Mouse (Mus musculus): ENCODE data around the gene Hephl1.
A peak's percentile ranks its signal among the peaks of the same experiment; 100 is the strongest.

The Hephl1 gene

DNA sequence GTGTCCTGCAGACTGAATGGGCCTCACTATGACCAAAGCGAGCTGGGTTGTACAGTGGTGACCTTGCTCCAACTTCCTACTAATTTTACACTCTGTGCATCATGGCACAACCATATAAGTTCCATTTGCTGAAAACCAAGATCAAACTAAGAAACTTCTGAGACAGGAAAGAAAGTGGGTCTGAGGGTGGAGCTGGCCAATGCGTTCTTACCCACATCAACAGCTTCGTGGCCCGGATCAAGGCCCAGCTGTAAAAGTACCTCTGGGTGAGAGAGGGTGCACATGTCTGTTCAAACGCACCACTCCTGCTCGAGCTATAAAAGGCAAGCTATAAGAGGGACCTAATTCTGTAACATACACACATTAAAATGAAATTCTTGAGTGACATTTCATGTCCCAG is 51.9 kb downstream of the Hephl1 start:
- no peak for DNase-seq (ENCODE audit: low spot score)

DNA sequence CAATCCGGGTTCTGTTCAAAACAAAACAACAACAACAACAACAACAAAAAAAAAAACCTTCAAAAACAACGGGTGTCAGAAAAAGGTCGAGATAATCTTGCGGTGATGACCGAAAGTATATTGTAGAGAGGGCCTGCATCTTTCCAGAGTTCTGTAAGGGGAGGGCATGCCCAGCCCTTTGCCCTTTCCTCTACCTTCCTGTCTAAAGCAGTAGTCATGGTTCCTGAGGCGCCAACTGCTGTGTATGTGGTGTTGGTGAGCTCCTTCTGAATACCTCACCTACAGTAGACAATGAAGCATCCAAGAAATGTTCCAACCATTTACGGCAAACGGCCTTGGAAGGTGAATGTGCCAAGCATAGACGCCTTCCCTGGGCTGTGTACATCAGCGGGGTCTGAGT is 66.2 kb downstream of the Hephl1 start:
- DNase-seq (ENCODE audit: low spot score) = no peak

DNA sequence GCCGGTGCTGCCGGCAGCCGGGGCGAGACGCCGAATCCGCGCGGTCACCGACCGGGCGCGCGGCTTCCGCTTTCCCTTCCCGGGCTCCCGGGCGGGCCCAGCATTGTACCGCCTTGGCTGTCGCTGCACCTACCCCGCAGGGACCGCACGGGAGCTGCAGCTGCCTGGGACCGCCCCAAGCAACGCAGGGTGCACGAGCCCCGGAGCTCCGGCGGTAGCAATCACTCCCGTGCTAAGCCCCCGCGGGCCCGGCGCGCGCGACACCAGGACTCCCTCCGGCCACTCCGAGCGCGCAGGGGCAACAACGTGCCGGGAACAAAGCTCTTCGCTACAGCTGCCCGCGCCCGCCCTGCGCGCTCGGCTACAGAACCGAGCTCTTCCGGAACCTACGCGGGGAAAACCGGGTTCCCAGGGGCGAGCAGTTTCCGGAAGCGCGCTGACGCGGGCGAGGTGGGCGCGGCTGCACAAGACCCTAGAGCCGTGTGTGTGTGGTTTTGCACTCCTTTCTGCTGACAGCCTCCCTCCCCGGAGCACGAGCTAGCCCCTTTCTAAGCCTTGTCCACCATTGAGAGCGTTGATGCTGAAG is 66.7 kb downstream of the Hephl1 start, which contains the start of gene Panx1:
TSS of gene Panx1 (minus strand) at position 395 of the 586 bp plus-strand sequence.
- DNase-seq (ENCODE audit: low spot score) = peak; percentile 49

DNA sequence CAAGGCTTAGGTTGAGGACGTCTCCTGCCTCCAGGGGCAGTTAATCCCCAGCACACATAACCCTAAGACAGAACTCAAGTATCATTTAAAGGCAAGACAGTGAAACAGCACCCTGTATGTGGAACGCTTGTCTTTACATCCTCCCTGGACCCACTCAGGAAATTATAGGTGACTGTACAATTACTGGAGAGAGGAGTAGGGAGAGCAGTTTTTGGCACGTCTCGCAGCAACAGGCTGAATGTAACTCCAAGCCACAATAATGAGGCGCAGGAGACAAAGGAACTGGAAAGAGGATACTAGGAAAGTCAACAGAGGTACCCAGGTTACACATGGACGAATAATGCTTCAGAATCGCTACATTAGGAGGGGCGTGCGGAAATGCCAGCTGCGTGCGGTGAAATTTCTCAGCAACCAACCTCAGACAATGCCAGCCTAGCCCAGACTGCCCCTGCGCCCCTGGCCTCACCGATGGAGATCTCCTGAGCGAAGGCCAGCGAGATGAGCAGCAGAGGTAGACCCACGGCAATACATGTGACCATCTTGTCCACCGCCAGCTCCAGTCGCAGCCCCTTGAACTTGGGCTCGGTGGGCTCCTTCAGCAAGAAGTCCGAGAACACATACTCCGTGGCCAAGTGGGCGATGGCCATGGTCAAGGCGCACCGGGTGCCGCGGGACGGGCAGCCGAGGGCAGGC is 67.4 kb downstream of the Hephl1 start:
- DNase-seq (ENCODE audit: low spot score) = no peak

DNA sequence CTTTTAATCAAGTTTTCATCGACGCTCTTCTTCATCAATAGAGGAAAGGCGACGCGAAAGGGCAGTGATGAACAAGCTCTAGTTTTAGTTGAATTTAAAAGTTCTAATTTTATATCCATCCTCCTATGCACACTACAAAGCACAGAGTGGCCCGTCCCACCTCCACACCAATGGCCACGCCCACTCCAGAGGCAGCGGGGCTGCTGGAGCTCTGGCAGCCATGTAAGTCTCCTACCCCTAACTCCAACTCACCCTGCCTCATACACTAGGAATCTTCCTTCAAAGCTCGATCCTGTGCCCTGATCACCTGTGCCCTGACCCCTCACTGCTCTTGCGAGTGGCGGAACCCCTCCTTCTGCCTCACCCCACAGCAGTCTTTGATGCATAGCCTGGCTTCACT is 70.4 kb downstream of the Hephl1 start:
- DNase-seq (ENCODE audit: low spot score) = no peak

DNA sequence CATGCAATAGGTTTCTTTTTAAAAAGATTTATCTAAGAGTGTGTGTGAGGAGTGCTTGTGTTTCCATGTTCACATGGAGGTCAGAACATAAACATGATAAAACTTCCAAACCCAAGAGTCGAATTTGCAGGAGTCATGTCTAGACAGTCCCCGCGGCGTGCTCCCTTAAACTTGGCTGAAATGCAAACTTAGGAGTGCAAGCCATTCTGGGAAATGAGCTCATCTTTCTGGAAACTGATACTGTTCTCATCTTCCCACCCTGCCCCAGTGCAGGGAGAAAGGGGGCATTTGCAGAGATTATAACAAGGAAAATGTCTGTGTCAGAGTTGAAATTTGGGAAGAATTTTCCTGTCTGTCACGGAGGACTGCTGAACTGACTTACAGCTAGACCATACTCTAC is 72.1 kb downstream of the Hephl1 start:
- DNase-seq (ENCODE audit: low spot score) = no peak

DNA sequence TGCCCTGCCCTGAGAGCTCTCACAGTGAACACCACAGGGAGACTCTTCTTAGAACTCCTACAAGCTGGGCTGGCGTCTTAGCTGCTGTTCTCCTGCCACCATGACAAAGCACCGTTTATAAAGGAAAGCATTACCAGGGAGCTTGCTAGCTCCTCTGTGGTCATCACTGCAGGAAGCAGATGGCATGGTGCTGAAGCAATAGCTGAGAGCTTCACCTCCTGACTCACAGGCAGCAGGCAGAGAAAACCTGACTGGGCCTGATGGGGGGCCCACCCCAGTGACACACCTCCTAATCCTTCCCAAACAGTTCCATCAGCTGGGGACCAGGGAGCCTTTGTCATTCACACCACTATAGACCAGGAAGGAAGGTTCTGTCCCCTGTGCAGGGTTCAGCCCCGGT is 74.2 kb downstream of the Hephl1 start:
- no peak for DNase-seq (ENCODE audit: low spot score)

DNA sequence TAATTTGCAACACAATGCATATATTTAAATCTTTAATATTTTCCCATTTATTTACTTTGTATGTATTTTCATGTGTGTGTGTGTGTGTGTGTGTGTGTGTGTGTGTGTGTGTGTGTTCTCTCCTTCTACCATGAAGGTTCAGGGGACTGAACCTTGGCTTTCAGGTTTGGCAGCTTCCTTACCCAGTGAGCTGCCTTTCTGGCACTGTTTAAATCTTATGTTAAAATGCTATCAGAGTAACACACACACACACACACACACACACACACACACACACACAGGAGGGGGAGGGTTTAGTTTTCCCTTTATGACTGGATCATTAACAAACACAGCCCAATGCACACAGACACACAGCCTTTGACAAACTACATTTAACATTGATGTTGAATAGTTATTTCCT is 74.7 kb downstream of the Hephl1 start:
- DNase-seq (ENCODE audit: low spot score) = no peak

DNA sequence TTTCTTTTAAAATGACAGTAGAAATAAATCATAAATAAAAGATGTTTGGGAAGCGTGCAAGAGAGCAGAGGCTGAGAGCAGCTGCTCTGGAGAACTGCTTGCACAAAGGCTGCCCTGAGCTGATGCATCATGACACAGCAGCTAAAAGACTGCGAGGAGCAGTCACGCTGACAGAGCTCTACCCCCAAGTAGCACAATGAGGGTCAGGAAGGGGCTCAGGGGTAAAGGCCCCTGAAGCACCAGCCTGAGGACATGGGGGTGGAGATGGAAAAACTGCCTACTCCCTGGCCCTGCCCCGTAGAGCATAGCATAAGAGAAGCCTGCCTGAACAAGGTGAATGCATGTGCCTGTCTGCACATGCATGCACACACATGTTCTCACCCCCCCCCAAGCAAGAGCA is 75.1 kb downstream of the Hephl1 start:
- no peak for DNase-seq (ENCODE audit: low spot score)

DNA sequence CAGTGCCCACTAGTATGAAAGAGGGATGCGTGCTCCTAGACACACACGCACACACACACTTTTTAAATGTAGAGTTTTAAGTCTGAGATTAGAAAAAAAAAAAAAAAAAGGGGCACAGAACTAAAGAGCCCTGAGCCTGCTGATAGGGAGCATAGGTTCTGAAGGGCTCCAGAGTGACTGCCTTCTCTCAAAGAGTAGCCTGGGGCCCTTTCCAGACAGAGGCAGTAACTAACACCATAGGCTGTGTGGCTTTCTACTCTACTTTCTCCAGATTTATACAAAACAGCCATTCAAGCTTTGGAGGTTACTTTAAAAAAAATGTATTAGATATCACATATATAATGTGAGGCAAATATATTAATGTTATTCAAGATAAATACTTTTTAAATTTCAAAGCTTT is 75.5 kb downstream of the Hephl1 start:
- DNase-seq (ENCODE audit: low spot score) = no peak

DNA sequence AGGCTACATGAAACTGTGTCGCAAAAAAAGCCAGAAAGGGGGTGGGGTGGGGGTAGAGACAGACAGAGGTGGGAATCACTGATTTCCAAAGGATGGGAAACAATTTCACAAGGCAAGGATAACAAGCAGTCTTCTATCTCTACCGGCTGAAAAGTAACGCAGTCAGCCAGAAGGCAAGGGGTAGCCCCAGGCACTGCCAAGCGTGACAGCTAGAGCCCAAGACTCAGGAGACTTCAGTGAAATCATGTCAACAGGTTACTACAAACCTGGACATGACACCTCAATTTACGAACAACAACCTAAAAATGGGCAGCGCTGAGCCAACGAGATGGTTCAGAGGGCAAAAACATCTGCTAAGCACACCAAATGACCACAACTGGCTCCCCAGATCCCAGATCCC is 75.9 kb downstream of the Hephl1 start:
- DNase-seq (ENCODE audit: low spot score) = no peak

DNA sequence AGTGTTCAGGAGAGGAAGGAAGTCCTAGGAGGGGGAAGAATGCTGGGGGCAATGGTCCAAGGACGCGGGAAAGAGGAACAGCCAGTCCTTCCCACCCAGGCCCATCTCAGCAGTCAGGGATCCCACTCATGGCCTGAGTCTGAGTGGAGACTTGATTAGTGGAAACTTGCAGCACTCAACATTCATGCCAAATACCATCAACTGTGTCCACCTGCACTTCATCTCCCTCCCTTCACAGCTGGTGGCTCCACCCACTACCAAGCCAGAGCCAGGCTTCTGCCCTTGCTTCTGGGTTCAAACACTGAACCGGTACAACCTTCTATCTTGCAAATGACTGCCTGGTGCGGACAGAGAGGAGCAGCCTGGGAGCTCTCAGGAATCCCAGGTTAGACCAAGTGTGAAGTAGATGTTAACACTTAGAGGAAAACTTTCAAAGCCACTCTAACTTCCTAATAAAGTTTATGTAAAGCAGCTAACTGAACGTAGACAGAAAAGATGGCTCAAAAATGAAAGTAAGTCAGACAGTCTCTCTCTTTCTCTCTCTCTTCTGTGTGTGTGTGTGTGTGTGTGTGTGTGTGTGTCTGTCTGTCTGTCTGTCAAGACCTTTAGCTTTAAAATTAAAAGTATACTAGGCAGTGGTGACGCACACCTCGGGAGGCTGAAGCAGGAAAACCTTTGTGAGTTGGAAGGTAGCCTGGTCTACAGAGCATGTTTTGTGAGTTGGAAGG is 77.2 kb downstream of the Hephl1 start:
- DNase-seq (ENCODE audit: low spot score) = no peak

DNA sequence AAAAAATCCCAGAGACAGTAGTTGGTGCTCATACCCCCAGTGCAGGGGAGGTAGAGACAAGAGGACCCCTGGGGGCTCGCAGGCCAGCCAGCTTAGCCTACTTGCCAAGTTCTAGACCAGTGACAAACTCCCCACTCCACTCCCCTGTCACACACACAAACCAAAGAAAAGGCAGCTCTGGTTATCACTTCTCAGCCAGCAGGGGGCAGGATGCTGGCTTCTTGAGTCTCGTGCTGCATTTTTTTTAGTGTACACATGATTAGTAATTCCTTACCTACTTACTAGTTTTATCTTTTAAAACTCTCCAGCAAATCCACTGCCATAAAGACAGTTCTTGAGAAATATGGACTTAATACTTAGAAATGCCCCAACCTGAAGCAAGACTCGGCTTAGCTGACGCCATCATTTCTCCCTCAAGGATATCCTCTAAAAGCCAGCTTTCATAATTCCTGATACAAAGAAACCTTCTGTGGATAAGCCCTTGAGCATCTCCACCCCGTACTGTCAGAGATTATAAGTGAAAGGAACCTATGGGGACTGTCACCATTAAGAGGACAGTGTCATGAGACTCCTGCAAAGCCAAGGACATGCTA is 78.2 kb downstream of the Hephl1 start:
- no peak for DNase-seq (ENCODE audit: low spot score)

DNA sequence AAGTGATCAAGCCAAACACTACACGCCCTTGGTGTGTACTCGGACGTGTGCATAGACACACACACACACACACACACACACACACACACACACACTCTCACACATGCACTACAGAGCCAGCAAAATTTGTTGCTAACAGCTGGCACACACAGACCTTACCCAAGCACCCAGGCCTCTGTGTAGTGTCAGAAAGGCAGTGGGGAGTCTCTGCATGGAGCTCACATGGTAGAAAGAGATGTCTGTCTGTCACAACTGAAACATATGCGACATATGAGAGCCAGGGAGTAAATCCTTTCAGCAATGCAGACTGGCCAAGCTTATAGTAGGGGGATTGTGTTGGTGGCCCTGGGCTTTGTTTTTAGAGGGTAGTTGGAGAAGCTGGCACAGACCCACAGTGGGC is 79.1 kb downstream of the Hephl1 start:
- DNase-seq (ENCODE audit: low spot score) = no peak

DNA sequence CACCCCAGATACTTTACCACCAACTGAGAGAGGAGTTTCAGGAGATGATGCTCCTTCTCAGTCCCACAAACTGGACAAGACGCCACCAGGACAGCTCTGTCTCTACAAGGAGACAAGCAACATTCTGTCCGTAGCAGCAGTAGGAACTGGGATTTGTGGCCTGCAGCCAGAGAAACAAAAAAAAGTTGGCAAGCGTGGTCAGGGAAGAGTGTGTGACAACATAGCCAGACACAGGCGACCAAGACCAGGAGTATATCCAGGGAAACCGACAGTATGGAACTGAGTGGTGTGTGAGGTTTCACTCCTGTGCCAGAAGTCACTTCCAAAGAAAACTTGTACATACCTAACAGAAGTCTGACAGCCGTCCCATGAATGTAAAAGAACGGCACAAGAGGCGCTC is 81.1 kb downstream of the Hephl1 start:
- peak; percentile 36 for DNase-seq (ENCODE audit: low spot score)

DNA sequence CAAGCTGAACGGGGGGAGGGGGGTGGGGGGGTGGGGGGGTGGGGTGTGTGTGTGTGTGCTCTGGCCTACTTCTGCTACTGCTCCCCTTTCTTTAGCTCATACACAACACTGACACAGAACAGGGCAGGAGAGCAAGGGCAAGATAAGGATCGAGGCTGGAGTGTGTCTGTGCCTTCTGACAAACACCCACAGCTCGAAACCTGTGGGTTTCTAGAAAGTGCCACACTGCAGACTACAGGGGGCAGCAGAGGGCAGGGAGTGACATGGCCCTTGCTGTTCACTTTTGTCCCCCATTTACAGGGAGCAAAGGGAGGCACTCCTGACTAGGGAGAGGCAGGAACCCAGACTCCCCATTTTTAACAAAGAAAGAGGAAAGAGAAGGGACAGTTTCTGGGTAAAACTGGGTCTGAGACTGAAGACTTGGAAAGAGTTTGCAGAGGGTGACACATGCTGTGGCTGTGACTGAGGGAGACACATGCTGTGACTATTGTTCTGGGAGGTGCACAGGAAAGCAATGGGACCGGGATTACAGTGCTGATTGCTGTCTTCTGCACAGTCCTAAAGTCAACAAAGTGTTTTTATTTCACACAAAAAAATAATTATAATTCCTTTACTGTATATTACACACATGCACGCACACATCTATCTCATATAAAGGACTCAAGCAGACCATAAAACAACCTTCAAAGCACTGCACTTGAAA is 82.7 kb downstream of the Hephl1 start:
- DNase-seq (ENCODE audit: low spot score) = peak; percentile 40

DNA sequence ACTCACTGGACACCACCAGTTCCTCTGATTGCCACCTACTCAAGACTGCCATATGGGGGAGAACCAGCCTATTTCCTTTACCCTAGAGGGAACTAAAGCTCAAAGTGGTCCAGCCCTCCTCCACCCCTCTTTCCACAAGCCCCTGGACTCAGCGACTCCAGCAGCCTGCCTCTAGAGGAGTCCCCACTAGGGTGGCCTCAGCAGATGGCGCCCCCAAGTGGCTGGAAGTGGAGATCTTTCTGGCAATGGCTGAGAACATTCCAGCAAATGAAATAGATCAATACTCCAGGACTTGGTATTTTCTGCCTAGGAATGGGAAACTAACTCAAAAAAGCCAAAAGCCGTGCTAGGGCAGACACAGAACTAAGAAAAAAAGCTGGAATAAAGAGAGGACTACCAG is 84.2 kb downstream of the Hephl1 start:
- DNase-seq (ENCODE audit: low spot score) = no peak

DNA sequence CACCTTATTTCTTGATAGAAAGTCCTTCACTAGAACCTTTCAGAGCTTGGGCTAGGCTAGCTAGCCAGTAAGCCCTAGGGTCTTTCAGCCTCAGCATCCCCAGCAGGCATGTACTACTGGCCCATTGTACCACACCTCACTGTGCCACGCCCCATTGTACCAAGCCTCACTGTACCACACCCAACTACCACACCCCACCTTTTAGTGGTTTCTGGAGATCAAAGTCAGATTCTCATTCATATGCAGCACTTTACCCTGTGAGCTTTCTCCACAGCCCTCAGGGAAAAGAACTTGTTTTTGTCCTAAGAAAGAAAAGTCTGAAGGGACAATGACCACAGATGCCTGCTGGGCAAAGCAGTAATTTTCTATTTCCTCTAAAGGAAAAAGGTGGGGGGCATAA is 88.9 kb downstream of the Hephl1 start:
- DNase-seq (ENCODE audit: low spot score) = no peak

DNA sequence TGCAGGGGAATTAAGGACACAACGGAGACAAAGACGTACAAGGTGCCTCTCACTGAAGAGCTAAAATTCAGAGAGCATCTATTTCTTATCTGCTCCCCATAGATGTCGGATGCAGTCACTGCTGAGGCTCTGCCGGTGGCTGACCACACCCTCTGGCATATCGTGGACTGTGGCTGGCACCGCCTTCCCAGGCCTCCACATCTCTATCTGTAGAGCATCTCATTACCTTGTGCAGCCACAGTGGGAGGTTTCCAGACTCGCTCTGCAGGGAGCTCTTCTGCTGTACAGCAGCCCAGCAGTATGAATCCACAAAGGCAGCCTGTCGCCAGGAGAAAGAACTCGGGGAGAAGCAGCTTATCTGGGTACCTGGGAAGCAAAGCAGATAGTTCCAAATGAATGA is 90.8 kb downstream of the Hephl1 start:
- DNase-seq (ENCODE audit: low spot score) = no peak

DNA sequence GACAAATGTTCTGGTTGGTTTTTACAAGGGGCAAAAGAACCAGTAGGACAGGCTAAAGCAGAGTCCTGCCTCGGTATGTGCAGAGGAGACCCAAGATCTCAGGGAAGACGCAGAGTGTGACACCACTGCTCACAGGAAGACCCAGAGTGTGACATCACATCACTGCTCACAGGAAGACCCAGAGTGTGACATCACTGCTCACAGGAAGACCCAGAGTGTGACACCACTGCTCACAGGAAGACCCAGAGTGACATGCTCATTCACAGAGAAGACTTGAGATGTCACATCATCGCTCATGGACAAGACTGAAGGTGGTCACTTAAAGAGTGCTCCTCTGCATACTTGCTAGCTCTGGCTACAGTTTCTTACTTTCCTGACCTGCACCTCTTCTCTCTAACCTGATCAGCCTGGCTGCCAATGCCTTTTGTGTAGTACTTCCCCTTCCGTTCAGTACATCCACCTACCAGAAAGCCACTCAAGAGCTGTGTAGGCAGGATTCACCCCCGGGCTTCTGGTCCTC is 91.3 kb downstream of the Hephl1 start:
- DNase-seq (ENCODE audit: low spot score) = no peak

DNA sequence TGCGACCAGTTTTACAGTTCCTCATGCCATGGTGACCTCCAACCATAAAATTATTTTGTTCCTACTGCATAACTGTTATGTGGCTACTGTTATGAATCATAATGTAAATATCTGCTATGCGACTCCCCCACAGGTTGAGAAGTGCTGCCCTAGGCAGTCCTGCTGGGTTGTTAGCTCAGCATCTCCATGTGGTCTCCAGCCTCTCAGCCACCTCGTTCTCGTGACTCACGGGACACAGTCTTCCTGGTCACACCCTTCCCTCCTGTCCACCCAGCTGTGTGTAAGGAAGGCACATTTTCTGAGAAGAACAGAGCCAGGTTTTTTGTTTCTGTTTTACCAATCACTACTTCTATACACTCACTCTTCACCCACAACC is 93.2 kb downstream of the Hephl1 start:
- DNase-seq (ENCODE audit: low spot score) = no peak
